Mouse (Mus musculus): ENCODE data around the gene Stk40.
"Not testable (repeated sequence)": the region's sequence is repeated elsewhere in the genome, so short reads cannot be mapped to it uniquely, and the experiment has no call there.

Gene Stk40

GRCm38 (mm10) chr4:126103590-126104068 lies at the start of gene Stk40:
Stk40 (plus strand) TSS chr4:126103957.
- DNase-seq (ENCODE audit: low spot score in 2 of 2): peak; percentile 92

DNA sequence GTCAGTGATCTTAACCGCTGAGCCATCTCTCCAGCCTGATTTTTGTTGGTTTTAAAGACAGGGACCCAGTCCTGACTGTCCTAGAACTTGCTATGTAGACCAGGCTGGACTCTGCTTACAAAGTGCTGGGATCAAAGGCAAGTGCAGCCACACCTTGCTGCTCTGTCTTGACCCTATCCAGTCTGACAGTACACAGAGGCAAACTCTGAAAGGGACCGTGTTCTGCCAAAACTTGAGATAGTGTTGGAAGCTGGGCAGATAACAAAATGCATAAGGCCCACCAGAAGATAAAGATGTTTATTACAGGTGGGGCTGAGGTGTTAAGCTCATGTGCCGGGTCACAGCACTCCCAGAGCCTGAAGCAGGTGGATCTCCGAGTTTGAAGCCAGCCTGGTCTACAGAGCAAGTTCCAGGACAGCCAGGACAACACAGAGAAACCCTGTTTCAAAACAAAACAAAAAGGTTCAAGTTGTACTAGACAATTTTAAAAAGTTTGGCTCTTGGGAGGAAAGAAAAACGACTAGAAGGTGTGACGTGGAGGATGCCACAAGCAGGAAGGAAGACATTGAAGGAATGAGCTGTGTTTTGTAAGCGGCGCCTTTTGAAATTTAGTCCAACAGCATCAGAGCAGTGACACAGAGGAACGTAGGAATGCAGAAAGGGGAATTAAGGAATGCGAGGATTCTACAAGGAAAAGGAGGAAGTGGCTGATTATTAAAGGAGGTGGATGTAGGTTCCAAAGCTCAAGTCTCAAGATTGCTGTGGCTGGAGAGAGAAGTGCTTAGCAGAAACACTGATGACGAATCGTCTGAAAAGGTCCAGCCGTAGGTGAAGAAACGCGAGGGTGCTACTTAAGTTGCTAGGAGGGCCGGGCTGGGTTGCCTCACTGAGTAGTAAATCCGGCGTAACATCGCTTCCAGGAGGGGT lies 46.3 kb upstream of the Stk40 start:
- no peak for DNase-seq (ENCODE audit: low spot score in 2 of 2)

- DNase-seq (ENCODE audit: low spot score in 2 of 2): peak; percentile 74 to 81
Measured at GRCm38 (mm10) chr4:126058134-126058996, 45.4 kb upstream of the Stk40 start, which contains the start of gene Oscp1. Oscp1 (plus strand) TSS chr4:126058565.

DNA sequence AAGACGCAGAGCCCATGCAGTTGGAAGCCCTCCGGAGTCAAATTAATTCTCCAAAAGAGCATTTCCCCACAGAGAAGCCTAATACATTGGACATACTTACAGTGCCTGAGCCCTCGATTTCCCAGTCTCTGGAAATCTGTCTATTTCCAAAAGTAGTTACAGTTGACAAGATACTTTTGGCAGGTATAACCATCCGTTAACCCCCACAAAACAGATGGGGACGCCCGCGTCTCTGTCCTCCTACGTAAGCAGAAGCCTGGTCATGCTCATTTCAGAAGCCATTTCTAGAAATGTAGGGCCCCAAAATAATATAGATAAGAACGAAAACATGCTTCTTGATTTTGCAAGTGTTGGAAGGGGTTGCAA lies 44.8 kb upstream of the Stk40 start:
- DNase-seq (ENCODE audit: low spot score in 2 of 2): no peak

GRCm38 (mm10) chr4:126062856-126063255 lies 40.9 kb upstream of the Stk40 start:
- DNase-seq (ENCODE audit: low spot score in 2 of 2): no peak

DNA sequence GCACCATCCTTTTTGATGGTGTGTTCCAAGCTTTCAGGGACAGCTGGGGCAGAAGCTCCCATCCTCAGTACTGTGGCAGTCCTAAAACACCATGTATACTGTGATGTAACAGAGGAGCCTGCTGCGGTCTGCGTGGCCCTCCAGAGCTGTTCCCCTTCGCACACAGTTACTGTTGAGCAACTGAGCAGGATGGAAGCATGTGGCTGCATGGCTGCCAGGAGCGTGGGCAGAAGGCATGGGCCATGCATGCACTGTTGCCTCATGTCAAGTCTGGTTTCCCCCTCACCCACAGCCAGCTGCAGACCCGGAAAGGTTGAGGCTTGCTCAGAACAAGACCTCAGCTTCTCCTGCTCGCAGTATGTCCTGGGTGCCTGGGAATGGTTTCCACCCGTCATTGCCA lies 38.5 kb upstream of the Stk40 start:
- DNase-seq (ENCODE audit: low spot score in 2 of 2): no peak

DNA sequence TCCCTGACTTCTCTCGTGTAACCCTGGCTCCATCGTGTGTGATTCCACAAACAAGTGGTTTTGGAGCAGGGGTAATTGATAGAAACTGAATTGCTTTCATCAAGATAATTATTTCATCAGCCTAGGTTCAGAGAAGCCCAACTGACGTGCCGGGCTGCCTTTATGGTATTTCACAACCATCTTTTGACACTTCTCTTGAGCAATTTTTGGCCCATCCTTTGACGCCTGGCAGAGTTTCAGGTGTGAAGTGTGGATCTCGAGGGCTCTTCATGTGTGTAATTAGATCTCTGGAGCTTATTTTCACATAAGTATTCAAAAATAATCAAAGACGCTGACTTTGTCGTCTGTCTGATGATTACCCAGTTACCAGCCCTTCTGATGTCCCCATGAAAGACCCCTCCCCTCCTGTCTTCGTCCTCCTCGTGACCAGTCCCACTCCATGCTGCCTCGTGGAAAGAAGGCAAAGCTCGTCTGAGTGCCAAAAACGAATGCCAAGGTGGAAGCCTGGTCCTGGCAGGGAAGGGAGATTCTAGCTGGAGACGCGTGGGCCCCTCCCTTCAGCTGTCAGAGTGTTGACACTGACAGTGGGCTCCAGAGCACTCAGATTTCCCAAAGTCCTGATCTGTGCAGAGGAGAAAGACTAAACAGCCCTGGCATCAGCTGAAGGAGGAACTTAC lies 36.2 kb upstream of the Stk40 start:
- DNase-seq (ENCODE audit: low spot score in 2 of 2): no peak

DNA sequence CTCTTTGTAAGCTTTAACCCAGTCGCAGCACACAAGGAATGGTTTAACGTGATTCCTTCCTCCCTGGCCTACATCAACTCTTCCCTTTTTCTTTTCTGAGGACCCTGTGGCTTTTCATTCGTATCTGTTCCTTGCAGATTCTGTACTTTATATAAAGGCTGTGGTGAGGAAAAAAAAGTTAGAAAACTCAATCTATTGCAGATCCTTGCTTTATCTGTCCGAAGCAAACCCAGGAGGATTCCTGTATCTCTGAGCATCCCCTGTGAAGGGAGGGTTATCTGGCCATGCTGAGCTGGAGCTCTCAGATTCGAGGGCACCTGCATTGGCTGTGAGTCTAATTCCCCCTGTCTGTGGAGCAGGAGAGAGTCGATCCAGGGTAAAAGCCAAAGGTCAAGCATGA lies 34.9 kb upstream of the Stk40 start:
- DNase-seq (ENCODE audit: low spot score in 2 of 2): no peak

DNA sequence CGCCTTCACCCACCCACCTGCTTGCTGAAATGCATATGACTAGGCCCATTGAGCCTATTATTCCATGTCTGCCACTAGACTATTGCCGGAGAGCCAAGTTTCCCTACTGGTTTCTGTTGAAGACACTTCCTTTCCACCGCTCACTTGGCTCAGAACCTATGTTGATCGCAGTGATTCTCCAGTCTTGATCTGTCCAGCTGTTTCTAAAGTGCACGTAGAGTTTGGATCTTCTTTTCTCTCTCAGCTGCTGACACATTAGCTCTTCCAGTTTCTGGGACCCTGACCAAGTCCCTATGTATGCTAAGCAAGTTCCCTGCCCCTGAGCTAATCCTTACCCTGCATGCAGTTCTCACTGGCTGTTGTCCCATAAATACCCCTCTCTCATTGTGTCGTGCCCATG lies 25.9 kb upstream of the Stk40 start:
- no peak for DNase-seq (ENCODE audit: low spot score in 2 of 2)

GRCm38 (mm10) chr4:126079266-126079665 lies 24.5 kb upstream of the Stk40 start:
- DNase-seq (ENCODE audit: low spot score in 2 of 2): no peak

- no peak for DNase-seq (ENCODE audit: low spot score in 2 of 2)
Measured at GRCm38 (mm10) chr4:126081601-126082000, 22.2 kb upstream of the Stk40 start.

DNA sequence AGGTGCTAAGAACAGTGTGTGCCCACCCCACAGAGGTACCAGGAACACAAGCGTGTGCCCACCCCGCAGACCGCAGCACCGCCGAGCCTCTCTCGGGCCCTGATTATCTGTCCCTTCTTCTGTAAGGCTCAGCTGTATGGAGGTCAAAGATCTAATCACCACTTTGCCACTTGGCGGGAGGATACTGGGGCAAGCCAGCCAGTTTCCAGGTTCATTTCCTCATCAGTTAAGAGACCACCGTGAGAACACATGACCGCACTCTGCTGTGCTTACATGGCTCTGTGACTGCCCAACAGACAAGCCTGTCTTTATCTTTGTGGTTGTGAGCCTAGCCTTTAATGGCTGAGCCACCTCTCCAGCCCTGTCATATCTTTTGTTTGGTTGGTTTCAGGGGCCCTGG lies 20.7 kb upstream of the Stk40 start:
- DNase-seq (ENCODE audit: low spot score in 2 of 2): no peak

DNA sequence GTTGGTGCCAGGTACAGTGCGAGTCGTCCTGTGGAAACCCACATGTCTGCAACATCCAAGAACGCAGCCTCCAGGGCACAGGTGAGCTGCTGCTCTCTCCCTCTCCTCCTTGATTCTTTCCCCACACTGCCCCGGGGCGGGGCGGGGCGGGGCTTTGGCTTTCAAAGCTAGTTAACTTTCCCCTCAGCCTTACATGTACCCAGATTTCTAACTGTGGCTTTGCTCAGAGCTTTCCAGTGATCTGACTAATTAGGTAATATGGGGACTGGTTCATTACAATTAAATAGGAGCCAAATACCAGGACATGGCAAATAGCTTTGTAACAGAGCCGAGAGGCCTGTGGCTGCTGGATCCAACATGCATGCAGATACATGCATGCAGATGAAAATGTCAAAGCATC lies 19.4 kb upstream of the Stk40 start:
- DNase-seq (ENCODE audit: low spot score in 2 of 2): no peak

GRCm38 (mm10) chr4:126085996-126086576 lies 17.7 kb upstream of the Stk40 start:
- DNase-seq (ENCODE audit: low spot score in 2 of 2): peak; percentile 56 to 77

GRCm38 (mm10) chr4:126090101-126090847 lies 13.5 kb upstream of the Stk40 start:
- DNase-seq (ENCODE audit: low spot score in 2 of 2): no peak

DNA sequence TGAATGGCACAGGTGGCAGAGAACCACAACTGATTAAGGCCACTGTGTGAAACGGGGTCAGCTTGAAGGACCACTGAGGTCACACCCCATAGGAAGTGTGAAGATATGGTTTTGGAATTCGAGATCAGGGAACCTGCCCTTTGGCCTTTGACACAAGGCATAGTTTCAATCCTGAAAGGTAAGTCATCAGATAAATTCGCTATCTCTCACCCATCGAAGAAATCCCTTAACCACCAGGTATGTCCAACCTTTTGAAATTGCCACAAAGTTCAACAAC lies 13.0 kb upstream of the Stk40 start:
- DNase-seq (ENCODE audit: low spot score in 2 of 2): no peak

- DNase-seq (ENCODE audit: low spot score in 2 of 2): no peak
Measured at GRCm38 (mm10) chr4:126091873-126092272, 11.9 kb upstream of the Stk40 start.

GRCm38 (mm10) chr4:126095622-126096430 lies 7.9 kb upstream of the Stk40 start:
- not testable (repeated sequence) for DNase-seq (ENCODE audit: low spot score in 2 of 2)

- DNase-seq (ENCODE audit: low spot score in 2 of 2): peak; percentile 85 to 87
Measured at GRCm38 (mm10) chr4:126096464-126097111, 7.2 kb upstream of the Stk40 start, which contains the start of gene Lsm10. Lsm10 (plus strand) TSS chr4:126096623.

Measured in spleen, postnatal 14 days (tissue).